Mouse (Mus musculus) neural tube, embryonic 15.5 days (tissue): ENCODE results near the gene Iqgap3. TPM values are rescaled to one million over a fixed set of nuclear protein-coding genes. Genes with fewer than 3 reads are reported as not detected.

ENCODE experiments used
- ATAC-seq: fragments of 200-750 bp; cut with Nextera tagmentation; 2 replicates; pipeline ENCODE4 v1.8.0; 2017; ENCODE audit warnings: mild to moderate bottlenecking, moderate TSS enrichment, moderate library complexity; ENCODE audit not compliant: low FRiP score
- H3K27ac ChIP-seq: fragments of 300-500 bp; sonication (generic); replicated peaks from 2 replicates; pipeline ENCODE4 v1.5.1; 2015; ENCODE audit warnings: mild to moderate bottlenecking, inconsistent platforms
- H3K27me3 ChIP-seq: fragments of 300-500 bp; sonication (generic); replicated peaks from 2 replicates; pipeline ENCODE4 v1.6.1; 2015; ENCODE audit warnings: inconsistent platforms
- H3K36me3 ChIP-seq: fragments of 300-500 bp; sonication (generic); 2 replicates; pipeline ENCODE4 v1.6.1; 2015; ENCODE audit warnings: inconsistent platforms
- H3K4me1 ChIP-seq: fragments of 300-500 bp; sonication (generic); 2 replicates; pipeline ENCODE4 v1.6.1; 2015; ENCODE audit warnings: inconsistent platforms
- H3K4me2 ChIP-seq: fragments of 300-500 bp; sonication (generic); 2 replicates; pipeline ENCODE4 v1.6.1; 2015; ENCODE audit warnings: inconsistent platforms, mild to moderate bottlenecking, moderate library complexity
- H3K4me3 ChIP-seq: fragments of 300-500 bp; sonication (generic); replicated peaks from 2 replicates; pipeline ENCODE4 v1.5.1; 2015; ENCODE audit warnings: mild to moderate bottlenecking, inconsistent platforms
- H3K9ac ChIP-seq: fragments of 300-500 bp; sonication (generic); replicated peaks from 2 replicates; pipeline ENCODE4 v1.6.1; 2015; ENCODE audit warnings: mild to moderate bottlenecking, inconsistent platforms
- H3K9me3 ChIP-seq: fragments of 300-500 bp; sonication (generic); replicated peaks from 2 replicates; pipeline ENCODE4 v1.6.1; 2016; ENCODE audit warnings: inconsistent platforms
- WGBS: fragments of 180-500 bp; shearing (Covaris S2); methylation state at CpG from one replicate; pipeline ENCODE4 v1.1.7; 2015; ENCODE audit warnings: mixed read lengths; 5-methylcytosine and 5-hydroxymethylcytosine counted together
- polyA plus RNA-seq: library from polyadenylated mRNA; unstranded; fragments of >200 nt; fragmentation: Nextera tagmentation; extraction: Ambion mirVana; gene quantifications from 2 replicates; pipeline ENCODE4 v1.2.1, GENCODE M21; 2015

Iqgap3 gene
- polyA plus RNA-seq, 1 experiment from 2014 or later, result 2.8 TPM

DNA sequence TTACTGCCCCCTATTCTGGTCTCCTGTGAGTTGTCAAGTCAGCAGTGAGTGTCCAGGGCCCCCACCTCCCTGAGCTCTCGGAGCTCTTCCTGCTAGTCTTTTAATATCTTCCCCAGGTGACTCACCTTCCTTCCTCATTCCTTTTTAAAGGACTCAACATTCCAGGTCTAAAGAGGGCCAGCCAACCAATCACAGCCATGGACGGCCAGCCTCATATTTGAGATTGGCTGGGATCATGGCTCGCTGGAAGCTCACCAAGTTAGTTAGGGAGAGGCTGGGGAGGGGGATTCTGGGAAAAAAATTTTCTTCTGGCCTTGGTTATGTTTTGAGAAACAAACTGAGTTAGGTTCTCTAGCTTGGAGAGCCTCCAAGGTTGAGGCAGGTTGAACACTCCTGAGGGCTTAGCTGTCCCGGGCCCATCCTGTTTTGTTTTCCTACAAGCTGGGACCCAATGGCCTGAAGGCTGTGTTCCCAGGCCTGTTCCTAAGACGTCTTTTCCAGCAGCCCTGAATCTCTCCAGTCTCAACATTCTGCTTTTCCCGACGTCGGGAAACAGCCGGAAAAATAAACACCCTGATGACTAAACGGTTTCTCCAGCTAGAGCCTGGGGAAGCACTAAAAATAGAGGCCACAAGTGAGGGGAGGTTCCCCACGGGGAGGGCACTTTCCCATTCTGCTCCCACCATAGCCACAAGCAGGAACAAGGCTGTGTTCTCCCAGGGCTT lies 58.6 kb downstream of the Iqgap3 start:
- H3K9me3 ChIP-seq, result no peaks in the 10 kb centered on the region
- ATAC-seq, result no peak
- no peak overlapping the region for H3K9ac ChIP-seq
- no peaks in the 10 kb centered on the region for H3K36me3 ChIP-seq
- H3K4me2 ChIP-seq, result peak overlapping the region; percentile 99; the same call in 1 of the 2 replicates
- peak overlapping the region; percentile 98 for H3K27ac ChIP-seq
- peaks cover 14% of the 10 kb centered on the region for H3K27me3 ChIP-seq
- WGBS, result 27% methylated on average over 11 of the region's 11 CpGs
- H3K4me3 ChIP-seq, result 0 out of 2 replicates have a peak overlapping the region, but pooled peaks have one; percentile 60
- peaks cover 63% of the 10 kb centered on the region for H3K4me1 ChIP-seq

DNA sequence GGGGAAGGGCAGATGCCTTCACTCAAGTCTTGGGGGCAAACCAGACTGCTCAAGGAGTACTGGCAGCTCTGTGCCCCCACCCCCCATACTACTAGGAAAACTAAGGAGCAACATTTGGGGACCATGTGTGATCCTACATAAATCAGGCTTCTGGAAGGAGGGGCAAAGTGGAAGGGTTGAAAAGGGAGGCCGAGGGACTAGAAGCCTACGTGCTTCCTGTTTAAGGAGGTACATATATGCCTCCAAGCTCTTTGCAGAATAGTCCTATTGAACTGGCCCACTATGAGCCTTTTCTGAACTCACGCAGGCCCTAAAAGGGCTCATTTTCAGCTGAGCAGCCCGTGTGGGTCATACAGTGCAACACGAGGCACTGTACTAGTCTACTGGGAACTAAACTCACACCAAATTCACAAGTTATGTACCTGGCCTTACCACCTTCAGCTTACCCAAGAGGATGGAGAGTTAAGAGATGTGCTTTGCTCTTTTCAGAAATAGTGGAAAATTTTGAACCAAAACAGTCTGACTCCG lies 59.2 kb downstream of the Iqgap3 start:
- WGBS, result 43% methylated on average over 6 of the region's 6 CpGs
- H3K9ac ChIP-seq, result no peak overlapping the region
- peak overlapping the region; percentile 82; the same call in 1 of the 2 replicates for H3K4me3 ChIP-seq
- peak overlapping the region; percentile 94 for H3K4me2 ChIP-seq
- no peak for ATAC-seq
- H3K27ac ChIP-seq, result peak overlapping the region; percentile 98
- no peaks in the 10 kb centered on the region for H3K36me3 ChIP-seq
- H3K27me3 ChIP-seq, result peaks cover 14% of the 10 kb centered on the region
- no peaks in the 10 kb centered on the region for H3K9me3 ChIP-seq
- peaks cover 69% of the 10 kb centered on the region for H3K4me1 ChIP-seq

DNA sequence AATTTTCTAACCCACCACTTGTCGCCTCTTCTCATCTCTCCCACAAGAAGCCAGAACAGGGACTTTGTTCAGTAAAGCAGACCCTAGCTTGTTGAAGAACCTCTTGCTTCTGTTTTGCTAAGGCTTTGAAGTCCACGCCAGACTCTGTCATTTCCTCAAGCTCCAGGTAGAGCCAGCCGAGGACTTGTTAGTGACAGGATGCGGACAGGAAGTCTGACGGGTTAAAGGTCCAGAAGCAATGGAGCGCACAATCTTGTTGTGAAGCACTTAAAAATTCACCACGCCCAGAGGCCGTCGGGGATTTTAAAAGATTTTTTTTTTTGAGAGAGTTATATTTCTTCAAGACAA lies 59.6 kb downstream of the Iqgap3 start:
- Histone ChIP-seq H3K27me3 (peaks cover 14% of the 10 kb centered on the region), H3K4me3 (peak overlapping the region; percentile 82), H3K36me3 (no peaks in the 10 kb centered on the region), H3K4me2 (peak overlapping the region; percentile 94), H3K4me1 (peaks cover 73% of the 10 kb centered on the region), H3K9me3 (no peaks in the 10 kb centered on the region), H3K9ac (peak overlapping the region; percentile 45; the same call in 1 of the 2 replicates), H3K27ac (peak overlapping the region; percentile 98)
- 12% methylated on average over 9 of the region's 9 CpGs for WGBS
- no peak for ATAC-seq

DNA sequence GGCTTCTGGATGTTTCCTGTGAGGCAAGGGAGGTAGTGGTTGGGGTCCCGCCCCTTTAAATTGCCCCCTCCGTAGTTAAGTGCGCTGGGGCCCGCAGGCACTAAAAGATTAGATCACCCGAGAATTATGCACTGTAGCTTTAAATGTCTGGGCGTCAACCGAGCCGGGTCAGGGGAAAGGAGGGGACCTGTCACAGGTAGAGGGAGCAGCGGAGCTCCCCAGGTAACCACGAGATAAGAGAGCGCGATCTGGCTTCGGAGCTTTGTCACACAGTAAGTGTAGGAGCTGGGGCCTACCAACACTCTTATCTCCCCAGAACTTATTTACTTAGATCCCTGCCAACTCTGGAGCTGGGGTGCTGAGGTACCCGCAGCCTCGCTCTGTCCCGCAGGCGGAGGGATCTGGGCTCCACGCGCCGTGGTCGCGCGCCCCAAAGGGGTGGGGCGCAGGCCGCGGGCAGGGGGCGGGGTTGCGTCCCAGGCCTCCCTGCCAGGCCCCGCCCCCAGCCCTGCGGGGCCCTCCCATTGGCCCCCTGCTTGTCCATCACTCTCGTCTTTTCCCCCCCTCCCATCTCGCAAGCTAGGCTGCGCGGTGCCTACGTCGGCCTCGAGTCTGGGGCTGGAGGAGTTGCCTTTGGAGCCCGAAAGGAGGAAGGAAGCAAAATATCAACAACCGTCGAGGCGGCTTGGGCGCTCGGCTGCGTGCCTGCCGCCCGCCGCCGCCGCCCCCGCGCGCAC lies 60.2 kb downstream of the Iqgap3 start, which contains the start of gene Mef2d:
Gene Mef2d, plus strand, starts transcription at position 586 of the 737 bp plus-strand sequence.
- Histone ChIP-seq H3K36me3 (no peaks in the 10 kb centered on the region), H3K4me2 (peak within 1 kb of the TSS; percentile 94), H3K9ac (peak within 1 kb of the TSS; percentile 83), H3K27me3 (peaks cover 14% of the 10 kb centered on the region), H3K9me3 (no peaks in the 10 kb centered on the region), H3K4me3 (peak within 1 kb of the TSS; percentile 82), H3K27ac (peak within 1 kb of the TSS; percentile 98), H3K4me1 (peaks cover 79% of the 10 kb centered on the region)
- peak; percentile 90 for ATAC-seq
- under 1% methylated on average over 47 of the region's 52 CpGs for WGBS

DNA sequence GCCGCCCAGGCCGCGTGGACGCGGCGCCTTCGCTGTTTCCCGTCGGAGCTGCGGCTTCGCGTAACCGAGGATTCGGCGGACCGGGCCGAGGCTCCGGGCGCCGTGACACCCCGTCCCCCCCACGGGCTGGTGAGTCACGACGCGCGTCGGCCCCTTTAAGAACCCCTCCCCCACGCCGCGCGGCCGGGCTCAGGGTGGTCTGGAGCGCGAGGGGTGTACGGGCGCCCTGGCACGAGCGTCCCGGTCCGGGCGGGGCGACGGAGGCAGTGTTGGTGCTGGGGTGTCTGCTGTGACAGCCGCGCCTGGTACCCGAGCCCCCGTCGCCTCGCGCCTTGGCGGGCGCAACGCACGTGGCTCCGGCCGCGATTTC lies 60.8 kb downstream of the Iqgap3 start:
- Histone ChIP-seq H3K36me3 (no peaks in the 10 kb centered on the region), H3K9me3 (no peaks in the 10 kb centered on the region), H3K4me2 (peak overlapping the region; percentile 94), H3K9ac (peak overlapping the region; percentile 83), H3K4me3 (peak overlapping the region; percentile 82), H3K27me3 (peaks cover 14% of the 10 kb centered on the region), H3K27ac (peak overlapping the region; percentile 98), H3K4me1 (peaks cover 82% of the 10 kb centered on the region)
- under 1% methylated on average over 57 of the region's 57 CpGs for whole genome bisulfite sequencing
- peak; percentile 67 for ATAC-seq

DNA sequence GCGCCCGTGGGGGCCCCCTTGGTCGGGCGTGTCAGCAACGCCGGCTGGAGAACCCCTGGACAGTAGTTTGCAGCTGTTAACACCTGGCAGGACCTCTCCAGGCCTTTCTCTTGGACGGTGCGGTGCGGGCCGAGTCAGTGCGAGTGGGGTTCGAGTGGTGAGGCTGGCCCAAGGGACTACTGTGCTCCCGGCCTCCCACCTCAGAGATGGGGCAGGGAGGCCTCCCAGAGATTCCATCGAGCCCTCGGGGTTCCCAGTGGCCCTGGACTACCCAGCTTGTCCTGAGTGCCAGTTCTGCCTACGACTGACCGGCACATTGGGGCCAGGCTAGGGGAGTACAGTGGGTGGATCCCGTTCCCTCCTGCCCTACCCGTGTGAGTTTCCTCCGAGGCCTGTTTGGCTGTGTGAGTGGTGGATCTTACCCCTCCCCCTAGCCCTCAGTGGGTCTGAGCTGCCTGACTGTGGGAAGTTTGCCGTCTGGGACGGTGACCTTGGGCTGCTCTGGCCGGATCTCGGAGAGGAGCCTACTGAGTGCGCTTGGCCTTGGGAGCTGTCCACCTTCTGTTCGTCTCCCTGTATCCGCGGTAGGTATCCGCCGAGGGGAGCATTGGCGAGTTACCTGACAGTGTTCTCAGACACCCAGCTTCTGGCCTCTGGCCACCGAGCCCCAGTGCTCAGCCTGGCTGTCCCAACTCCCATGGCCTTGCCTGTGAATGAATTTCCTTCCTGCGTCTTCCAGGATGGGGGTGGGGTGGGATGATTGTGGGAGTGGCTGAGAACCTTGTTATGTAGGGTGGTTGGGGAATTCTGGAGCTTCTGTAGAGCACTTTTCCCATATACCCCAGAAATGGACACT lies 61.4 kb downstream of the Iqgap3 start:
- peaks cover 14% of the 10 kb centered on the region for H3K27me3 ChIP-seq
- WGBS, result under 1% methylated on average over 33 of the region's 33 CpGs
- H3K4me1 ChIP-seq, result peaks cover 82% of the 10 kb centered on the region
- ATAC-seq, result peak; percentile 3; the same call in 1 of the 2 replicates
- no peaks in the 10 kb centered on the region for H3K36me3 ChIP-seq
- peak overlapping the region; percentile 82 for H3K4me3 ChIP-seq
- H3K27ac ChIP-seq, result peak overlapping the region; percentile 98
- H3K4me2 ChIP-seq, result peak overlapping the region; percentile 94
- no peaks in the 10 kb centered on the region for H3K9me3 ChIP-seq
- H3K9ac ChIP-seq, result peak overlapping the region; percentile 83

DNA sequence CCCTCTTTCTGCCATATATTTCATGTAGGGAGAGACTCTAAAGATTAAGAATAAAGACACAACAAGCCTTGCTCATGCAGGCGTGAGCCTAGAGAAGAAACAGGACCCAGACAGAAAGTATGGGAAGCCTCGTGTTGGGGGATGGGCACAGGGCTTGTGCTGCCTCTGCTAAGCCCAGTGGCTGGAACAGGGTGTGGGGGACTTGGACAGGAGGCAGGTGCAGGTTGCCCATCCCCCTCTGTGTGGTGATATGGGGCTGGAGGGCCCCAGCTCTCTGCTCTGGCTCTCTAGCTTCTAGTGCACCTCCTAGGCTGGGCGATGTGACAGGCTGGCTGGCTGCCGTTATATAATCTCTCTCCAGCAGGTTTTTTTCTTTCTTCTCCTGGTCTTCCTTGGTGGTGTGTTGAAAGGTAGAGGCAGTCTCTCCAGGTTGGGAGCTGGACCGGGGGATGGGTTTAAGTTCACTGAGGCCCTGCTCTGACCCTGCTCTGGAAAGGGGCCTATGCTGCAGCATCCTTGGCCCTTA lies 62.3 kb downstream of the Iqgap3 start:
- H3K4me1 ChIP-seq, result peaks cover 84% of the 10 kb centered on the region

DNA sequence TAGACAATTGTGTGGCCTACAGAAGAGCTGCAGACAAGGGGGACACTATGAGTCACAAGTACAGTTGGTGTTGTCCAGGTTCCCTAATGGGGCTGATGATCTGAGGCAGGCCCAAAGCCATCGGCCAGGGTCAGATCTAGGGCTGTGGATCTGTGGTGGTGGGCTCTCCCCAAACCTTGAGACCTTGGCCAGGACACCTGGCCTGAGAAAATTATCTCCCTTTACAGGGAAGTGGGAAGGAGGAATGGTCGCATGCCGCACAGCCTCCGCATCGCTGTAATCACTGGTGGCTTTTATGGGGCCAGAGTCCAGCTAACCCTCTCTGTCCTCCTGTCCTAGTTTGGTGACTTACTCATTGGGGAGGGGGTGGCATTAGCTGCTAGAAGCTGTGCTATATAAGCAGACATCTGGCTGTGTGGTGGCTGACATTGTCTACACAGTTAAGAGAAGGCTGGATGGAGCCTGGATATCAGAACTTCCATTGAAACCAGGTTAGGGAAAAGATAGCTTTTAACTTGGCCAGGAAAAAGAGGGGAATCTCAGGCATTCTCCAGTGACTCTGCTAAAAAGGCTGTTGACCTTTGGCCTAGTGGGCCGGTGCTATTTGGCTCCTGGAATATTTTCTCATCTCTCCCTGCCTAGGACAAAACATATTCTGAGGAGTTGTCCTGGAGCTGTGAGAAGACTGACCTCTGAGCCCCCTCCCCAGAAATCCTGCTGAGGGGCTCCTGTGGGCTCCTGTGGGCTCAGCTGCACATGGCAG lies 63.1 kb downstream of the Iqgap3 start:
- H3K4me1 ChIP-seq, result peaks cover 84% of the 10 kb centered on the region
- no peak overlapping the region for H3K27ac ChIP-seq
- peak overlapping the region; percentile 82 for H3K4me3 ChIP-seq
- peaks cover 13% of the 10 kb centered on the region for H3K27me3 ChIP-seq
- ATAC-seq, result no peak
- H3K4me2 ChIP-seq, result peak overlapping the region; percentile 94
- H3K9me3 ChIP-seq, result no peaks in the 10 kb centered on the region
- peak overlapping the region; percentile 83 for H3K9ac ChIP-seq
- WGBS, result 59% methylated on average over 6 of the region's 6 CpGs
- no peaks in the 10 kb centered on the region for H3K36me3 ChIP-seq

More for the DNA sequence above, 62.3 kb downstream of the Iqgap3 start:
- Histone ChIP-seq H3K4me2 (peak overlapping the region; percentile 94), H3K27ac (peak overlapping the region; percentile 98), H3K9me3 (no peaks in the 10 kb centered on the region), H3K9ac (peak overlapping the region; percentile 83), H3K36me3 (no peaks in the 10 kb centered on the region), H3K4me3 (peak overlapping the region; percentile 82), H3K27me3 (peaks cover 14% of the 10 kb centered on the region)
- WGBS, result 14% methylated on average over 5 of the region's 5 CpGs
- ATAC-seq, result no peak

DNA sequence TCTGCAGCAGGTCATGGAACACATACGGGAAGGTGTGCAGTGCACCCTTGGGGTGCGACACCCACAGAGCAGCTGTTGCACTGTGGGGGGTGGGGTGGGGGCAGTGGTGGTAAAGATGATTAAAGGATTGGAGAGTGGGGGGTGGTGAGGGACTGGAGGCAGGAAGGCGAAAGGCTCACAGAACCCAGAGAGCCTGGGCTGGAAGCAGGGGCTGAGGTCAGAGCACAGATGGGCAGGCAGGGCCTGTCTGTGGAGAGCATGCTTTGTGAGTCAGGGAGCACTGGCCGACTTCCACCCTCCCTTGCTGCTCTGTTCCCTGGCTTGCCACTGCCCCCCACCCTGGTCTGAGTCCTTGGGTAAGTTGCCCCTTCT lies 63.6 kb downstream of the Iqgap3 start:
- Histone ChIP-seq H3K4me1 (peaks cover 85% of the 10 kb centered on the region), H3K4me3 (peak overlapping the region; percentile 82; the same call in 1 of the 2 replicates), H3K27ac (no peak overlapping the region), H3K4me2 (peak overlapping the region; percentile 94), H3K9me3 (no peaks in the 10 kb centered on the region), H3K9ac (0 out of 2 replicates have a peak overlapping the region, but pooled peaks have one; percentile 0), H3K36me3 (no peaks in the 10 kb centered on the region), H3K27me3 (peaks cover 7% of the 10 kb centered on the region)
- WGBS, result 23% methylated on average over 4 of the region's 4 CpGs
- ATAC-seq, result no peak

DNA sequence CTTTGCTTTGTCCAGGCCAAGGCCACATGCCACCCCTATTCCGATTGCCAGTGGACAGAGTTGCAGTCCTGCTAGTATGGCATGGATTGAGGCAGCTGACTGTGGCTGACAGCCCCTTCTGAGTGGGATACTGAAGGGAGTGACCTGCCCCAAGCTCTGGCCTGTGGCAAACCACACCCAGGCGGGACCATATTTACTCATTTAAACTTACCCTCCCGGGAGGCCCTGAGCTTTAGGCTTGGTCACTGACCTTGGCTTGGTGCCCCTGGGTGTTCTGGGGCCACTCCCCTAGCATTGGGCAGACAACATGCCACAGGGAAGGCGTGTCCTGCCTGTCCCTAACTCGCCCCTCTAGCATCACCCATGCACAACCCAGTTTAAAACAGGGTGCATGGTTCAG lies 64.2 kb downstream of the Iqgap3 start:
- no peak overlapping the region for H3K27ac ChIP-seq
- ATAC-seq, result no peak
- H3K4me2 ChIP-seq, result peak overlapping the region; percentile 94
- H3K36me3 ChIP-seq, result no peaks in the 10 kb centered on the region
- peaks cover 87% of the 10 kb centered on the region for H3K4me1 ChIP-seq
- 64% methylated on average over 5 of the region's 5 CpGs for WGBS
- H3K27me3 ChIP-seq, result peaks cover 1% of the 10 kb centered on the region; the same call in 1 of the 2 replicates
- no peaks in the 10 kb centered on the region for H3K9me3 ChIP-seq
- no peak overlapping the region for H3K9ac ChIP-seq
- H3K4me3 ChIP-seq, result 0 out of 2 replicates have a peak overlapping the region, but pooled peaks have one; percentile 4
